10 mouse cellular contexts compared by ENCODE assay signal in genomic region chr5:115266787-115267468, GRCm38 (mm10). TPM values are rescaled to one million over a fixed set of nuclear protein-coding genes. Genes with fewer than 3 reads are reported as not detected.
DNase-seq lines count a peak whose midpoint lies in the region; ATAC-seq lines count a peak whose summit lies in the region.
"Had no signal": no experiment of that assay in that cellular context is flagged by ENCODE, and none has a peak within 500 bp of the region (broad histone marks: within the 10 kb centered on the region; RNA-seq: fewer than 3 reads in every experiment).

No protein-coding gene starts in this region.

- H3K9ac ChIP-seq in heart, embryonic 11.5 days (ENCODE audit: low read depth, low read length) = no peak overlapping the region
- H3K9ac ChIP-seq in liver, embryonic 15.5 days = peak overlapping the region; percentile 68
- H3K9ac ChIP-seq: embryonic facial prominence, embryonic 12.5 days had no signal

- H3K4me1 ChIP-seq in heart, embryonic 11.5 days (ENCODE audit: control insufficient read depth, insufficient read depth, low read length) = peaks cover 51% of the 10 kb centered on the region
- H3K4me1 ChIP-seq in liver, embryonic 15.5 days (replicated peaks) = peaks cover 87% of the 10 kb centered on the region

- H3K4me3 ChIP-seq in heart, embryonic 11.5 days (ENCODE audit: low read depth, low read length) = peak overlapping the region; percentile 23; the same call in 1 of the 2 replicates
- peak overlapping the region; percentile 99 for H3K4me3 ChIP-seq in liver, embryonic 15.5 days (replicated peaks)
- H3K4me3 ChIP-seq: embryonic facial prominence, embryonic 12.5 days had no signal

- H3K4me2 ChIP-seq in heart, embryonic 11.5 days = peak overlapping the region; percentile 56
- peak overlapping the region; percentile 80 for H3K4me2 ChIP-seq in liver, embryonic 15.5 days
- H3K4me2 ChIP-seq: embryonic facial prominence, embryonic 12.5 days had no signal

- WGBS in heart, embryonic 11.5 days (ENCODE audit: insufficient replicate concordance) = 34% methylated on average over 8 of the region's 8 CpGs
- WGBS in liver, embryonic 15.5 days (ENCODE audit: insufficient replicate concordance) = 22% methylated on average over 8 of the region's 8 CpGs

- ATAC-seq in heart, embryonic 11.5 days (replicated peaks; ENCODE audit: insufficient number of reproducible peaks, low FRiP score, low TSS enrichment) = peak; percentile 73
- ATAC-seq in liver, embryonic 15.5 days (ENCODE audit: insufficient read depth) = peak; percentile 88

- DNase-seq in heart, adult 11 months = no peak
- DNase-seq in MEL-GATA-1-ER (ENCODE audit: extremely low read depth, low read depth) = peak; percentile 88
- peak; percentile 63 for DNase-seq in fat pad, adult 2 months (ENCODE audit: extremely low read depth, low read depth, low spot score)
- DNase-seq in adrenal gland, postnatal 36 days = no peak
- no peak for DNase-seq in kidney, postnatal 10 days
- DNase-seq in retina, postnatal 1 day = no peak
- DNase-seq: cerebellum, adult 11 months had no signal

- H3K27me3 ChIP-seq in heart, embryonic 11.5 days (ENCODE audit: control insufficient read depth, insufficient read depth, low read length) = no peaks in the 10 kb centered on the region
- no peaks in the 10 kb centered on the region for H3K27me3 ChIP-seq in liver, embryonic 15.5 days
- H3K27me3 ChIP-seq: embryonic facial prominence, embryonic 12.5 days had no signal

- H3K36me3 ChIP-seq in heart, embryonic 11.5 days (ENCODE audit: control insufficient read depth, insufficient read depth, low read length) = no peaks in the 10 kb centered on the region
- peaks cover 75% of the 10 kb centered on the region for H3K36me3 ChIP-seq in liver, embryonic 15.5 days (replicated peaks)

- no peaks in the 10 kb centered on the region for H3K9me3 ChIP-seq in heart, embryonic 11.5 days (replicated peaks; ENCODE audit: control insufficient read depth, low read length)
- H3K9me3 ChIP-seq in liver, embryonic 15.5 days (replicated peaks) = no peaks in the 10 kb centered on the region
- H3K9me3 ChIP-seq: embryonic facial prominence, embryonic 12.5 days had no signal

- H3K27ac ChIP-seq in heart, embryonic 11.5 days (ENCODE audit: low read depth, low read length) = peak overlapping the region; percentile 90
- peak overlapping the region; percentile 100 for H3K27ac ChIP-seq in liver, embryonic 15.5 days (replicated peaks)

RNA-seq across cellular contexts. Expression of gene Rnf10, which starts 5.8 kb away (rescaled TPM):
- 58.0 and 77.3 TPM in 2 replicates for polyA plus RNA-seq in heart, embryonic 11.5 days (2014; fragmentation: Nextera tagmentation; extraction: Ambion mirVana)
- polyA plus RNA-seq in liver, embryonic 15.5 days (2015; fragmentation: Nextera tagmentation; extraction: Ambion mirVana) = 146 and 173 TPM in 2 replicates
- 100 to 1,000 TPM; 232 to 275 TPM for total RNA-seq in adrenal gland, postnatal 36 days (2021)

RNA-seq across cellular contexts. Expression of gene Coq5, which starts 12.5 kb away (rescaled TPM):
- 79.6 and 81.8 TPM in 2 replicates for polyA plus RNA-seq in heart, embryonic 11.5 days (2014; fragmentation: Nextera tagmentation; extraction: Ambion mirVana)
- polyA plus RNA-seq in liver, embryonic 15.5 days (2015; fragmentation: Nextera tagmentation; extraction: Ambion mirVana) = 27.5 and 28.4 TPM in 2 replicates
- 10 to 100 TPM; 54.2 to 61.9 TPM for total RNA-seq in adrenal gland, postnatal 36 days (2021)

RNA-seq across cellular contexts. Expression of gene Pop5, which starts 31.3 kb away (rescaled TPM):
- polyA plus RNA-seq in heart, embryonic 11.5 days (2014; fragmentation: Nextera tagmentation; extraction: Ambion mirVana) = 86.9 and 90.6 TPM in 2 replicates
- 84.0 and 88.1 TPM in 2 replicates for polyA plus RNA-seq in liver, embryonic 15.5 days (2015; fragmentation: Nextera tagmentation; extraction: Ambion mirVana)
- total RNA-seq in adrenal gland, postnatal 36 days (2021) = 10 to 100 TPM; 76.3 to 85.9 TPM

RNA-seq across cellular contexts. Expression of gene Dynll1, which starts 33.9 kb away (rescaled TPM):
- polyA plus RNA-seq in heart, embryonic 11.5 days (2014; fragmentation: Nextera tagmentation; extraction: Ambion mirVana) = 1,523 and 1,540 TPM in 2 replicates
- 525 and 554 TPM in 2 replicates for polyA plus RNA-seq in liver, embryonic 15.5 days (2015; fragmentation: Nextera tagmentation; extraction: Ambion mirVana)
- 100 to 1,000 TPM; 211 to 322 TPM for total RNA-seq in adrenal gland, postnatal 36 days (2021)

Comparison
In these comparisons a context has a peak if more than half of its experiments do, and no peak if none do; other contexts are left out.
1. DNase-seq: peak in MEL-GATA-1-ER (single experiment) and fat pad, adult 2 months (single experiment); none in heart, adult 11 months (single experiment), adrenal gland, postnatal 36 days (0 of 2), kidney, postnatal 10 days (single experiment) and retina, postnatal 1 day (single experiment).